Mouse (Mus musculus): ENCODE results near the gene Dpysl4. TPM values are rescaled to one million over a fixed set of nuclear protein-coding genes. Genes with fewer than 3 reads are reported as not detected.
A peak's percentile ranks its signal among the peaks of the same experiment; 100 is the strongest.

Gene Dpysl4
- polyA plus RNA-seq, 1 experiment from 2014 or later, result 10.2 TPM

GRCm38 (mm10) chr7:139079141-139079540 is 6.7 kb upstream of the Dpysl4 start:
- no peak for ATAC-seq (ENCODE audit: insufficient read depth)
- no peaks in the 10 kb centered on the region for H3K27me3 ChIP-seq (ENCODE audit: insufficient read depth, low read length)
- TF ChIP-seq CTCF (IDR thresholded peaks at IDR 0.05; ENCODE audit: low read depth), result no peak

GRCm38 (mm10) chr7:139080714-139081113 is 5.1 kb upstream of the Dpysl4 start:
- ATAC-seq (ENCODE audit: insufficient read depth) (no peak), DNase-seq (no peak)
- Histone ChIP-seq H3K27me3 (ENCODE audit: insufficient read depth, low read length) (peaks cover 6% of the 10 kb centered on the region), H3K9ac (no peak overlapping the region), H3K27ac (ENCODE audit: low read depth) (no peak overlapping the region), H3K4me2 (no peak overlapping the region), H3K36me3 (ENCODE audit: insufficient read depth) (no peaks in the 10 kb centered on the region), H3K4me3 (ENCODE audit: low read depth, low read length) (no peak overlapping the region), H3K9me3 (ENCODE audit: low read depth, low read length) (no peaks in the 10 kb centered on the region), H3K4me1 (ENCODE audit: insufficient read depth) (no peaks in the 10 kb centered on the region; the same call in 1 of the 2 replicates)
- TF ChIP-seq CTCF (IDR thresholded peaks at IDR 0.05; ENCODE audit: low read depth), result peak; percentile 55
- WGBS, result 67% methylated on average over 4 of the region's 4 CpGs

More at GRCm38 (mm10) chr7:139079141-139079540, 6.7 kb upstream of the Dpysl4 start:
- H3K27ac ChIP-seq (ENCODE audit: low read depth), result no peak overlapping the region
- no peaks in the 10 kb centered on the region; the same call in 1 of the 2 replicates for H3K4me1 ChIP-seq (ENCODE audit: insufficient read depth)
- H3K36me3 ChIP-seq (ENCODE audit: insufficient read depth), result no peaks in the 10 kb centered on the region
- H3K4me2 ChIP-seq, result no peak overlapping the region
- 66% methylated on average over 7 of the region's 7 CpGs for WGBS
- no peaks in the 10 kb centered on the region for H3K9me3 ChIP-seq (ENCODE audit: low read depth, low read length)
- H3K4me3 ChIP-seq (ENCODE audit: low read depth, low read length), result no peak overlapping the region
- DNase-seq, result no peak
- no peak overlapping the region for H3K9ac ChIP-seq

GRCm38 (mm10) chr7:139081158-139081557 is 4.6 kb upstream of the Dpysl4 start:
- no peak overlapping the region for H3K9ac ChIP-seq
- H3K27ac ChIP-seq (ENCODE audit: low read depth), result no peak overlapping the region
- peaks cover 10% of the 10 kb centered on the region for H3K27me3 ChIP-seq (ENCODE audit: insufficient read depth, low read length)
- H3K4me1 ChIP-seq (ENCODE audit: insufficient read depth), result no peaks in the 10 kb centered on the region; the same call in 1 of the 2 replicates
- no peak for DNase-seq
- no peaks in the 10 kb centered on the region for H3K36me3 ChIP-seq (ENCODE audit: insufficient read depth)
- no peak overlapping the region for H3K4me3 ChIP-seq (ENCODE audit: low read depth, low read length)
- no peak for ATAC-seq (ENCODE audit: insufficient read depth)
- no peak overlapping the region for H3K4me2 ChIP-seq
- 69% methylated on average over 5 of the region's 5 CpGs for WGBS
- TF ChIP-seq CTCF (IDR thresholded peaks at IDR 0.05; ENCODE audit: low read depth), result no peak
- H3K9me3 ChIP-seq (ENCODE audit: low read depth, low read length), result no peaks in the 10 kb centered on the region

GRCm38 (mm10) chr7:139082281-139082680 is 3.5 kb upstream of the Dpysl4 start:
- 76% methylated on average over 8 of the region's 8 CpGs for WGBS
- Histone ChIP-seq H3K4me2 (no peak overlapping the region), H3K9me3 (ENCODE audit: low read depth, low read length) (no peaks in the 10 kb centered on the region), H3K4me1 (ENCODE audit: insufficient read depth) (no peaks in the 10 kb centered on the region; the same call in none of the 2 replicates), H3K27me3 (ENCODE audit: insufficient read depth, low read length) (peaks cover 21% of the 10 kb centered on the region), H3K4me3 (ENCODE audit: low read depth, low read length) (no peak overlapping the region), H3K36me3 (ENCODE audit: insufficient read depth) (no peaks in the 10 kb centered on the region), H3K27ac (ENCODE audit: low read depth) (no peak overlapping the region), H3K9ac (no peak overlapping the region)
- ATAC-seq (ENCODE audit: insufficient read depth) (no peak), DNase-seq (no peak)
- TF ChIP-seq CTCF (IDR thresholded peaks at IDR 0.05; ENCODE audit: low read depth), result no peak

GRCm38 (mm10) chr7:139084316-139084715 is 1.5 kb upstream of the Dpysl4 start:
- H3K27me3 ChIP-seq (ENCODE audit: insufficient read depth, low read length), result peaks cover 23% of the 10 kb centered on the region
- H3K4me1 ChIP-seq (ENCODE audit: insufficient read depth), result no peaks in the 10 kb centered on the region; the same call in 1 of the 2 replicates
- H3K4me2 ChIP-seq, result no peak overlapping the region
- no peak overlapping the region for H3K9ac ChIP-seq
- no peaks in the 10 kb centered on the region for H3K9me3 ChIP-seq (ENCODE audit: low read depth, low read length)
- no peak for TF ChIP-seq CTCF (IDR thresholded peaks at IDR 0.05; ENCODE audit: low read depth)
- DNase-seq (no peak), ATAC-seq (ENCODE audit: insufficient read depth) (no peak)
- no peak overlapping the region for H3K27ac ChIP-seq (ENCODE audit: low read depth)
- no peaks in the 10 kb centered on the region for H3K36me3 ChIP-seq (ENCODE audit: insufficient read depth)
- 48% methylated on average over 1 of the region's 1 CpGs for WGBS
- H3K4me3 ChIP-seq (ENCODE audit: low read depth, low read length), result no peak overlapping the region

GRCm38 (mm10) chr7:139086195-139087158 is 676 bp downstream of the Dpysl4 start:
- TF ChIP-seq CTCF (IDR thresholded peaks at IDR 0.05; ENCODE audit: low read depth), result no peak
- Histone ChIP-seq H3K27ac (ENCODE audit: low read depth) (no peak overlapping the region), H3K27me3 (ENCODE audit: insufficient read depth, low read length) (peaks cover 23% of the 10 kb centered on the region), H3K4me3 (ENCODE audit: low read depth, low read length) (peak overlapping the region; percentile 59), H3K4me2 (peak overlapping the region; percentile 89), H3K4me1 (ENCODE audit: insufficient read depth) (no peaks in the 10 kb centered on the region; the same call in 1 of the 2 replicates), H3K36me3 (ENCODE audit: insufficient read depth) (no peaks in the 10 kb centered on the region), H3K9ac (peak overlapping the region; percentile 57), H3K9me3 (ENCODE audit: low read depth, low read length) (no peaks in the 10 kb centered on the region)
- ATAC-seq (ENCODE audit: insufficient read depth) (peak; percentile 76), DNase-seq (peak; percentile 69)
- WGBS, result 3% methylated on average over 61 of the region's 61 CpGs

GRCm38 (mm10) chr7:139087801-139088200 is 2.0 kb downstream of the Dpysl4 start:
- DNase-seq (no peak), ATAC-seq (ENCODE audit: insufficient read depth) (no peak)
- no peak overlapping the region for H3K9ac ChIP-seq
- H3K4me2 ChIP-seq, result no peak overlapping the region
- H3K27ac ChIP-seq (ENCODE audit: low read depth), result no peak overlapping the region
- H3K9me3 ChIP-seq (ENCODE audit: low read depth, low read length), result no peaks in the 10 kb centered on the region
- no peak overlapping the region for H3K4me3 ChIP-seq (ENCODE audit: low read depth, low read length)
- 60% methylated on average over 2 of the region's 2 CpGs for WGBS
- H3K27me3 ChIP-seq (ENCODE audit: insufficient read depth, low read length), result peaks cover 23% of the 10 kb centered on the region
- TF ChIP-seq CTCF (IDR thresholded peaks at IDR 0.05; ENCODE audit: low read depth), result no peak
- H3K36me3 ChIP-seq (ENCODE audit: insufficient read depth), result no peaks in the 10 kb centered on the region
- no peaks in the 10 kb centered on the region; the same call in 1 of the 2 replicates for H3K4me1 ChIP-seq (ENCODE audit: insufficient read depth)

All from lung, embryonic 14.5 days (tissue).